Mouse (Mus musculus) small intestine, adult 2 months (tissue): ENCODE results near the gene Ndufs2.

Experiments
- CTCF ChIP-seq: fragments of 200-500 bp; IDR thresholded peaks from 2 replicates; pipeline ENCODE4 v1.5.1; 2012; ENCODE audit warnings: low read depth, mild to moderate bottlenecking, control low read depth, inconsistent platforms, low read length, moderate library complexity, mixed read lengths; ENCODE audit not compliant: insufficient replicate concordance, insufficient read length; ENCODE audit errors: extremely low read depth
- POLR2A ChIP-seq: fragments of 200-500 bp; IDR thresholded peaks from 2 replicates; pipeline ENCODE4 v1.6.1; 2012; ENCODE audit warnings: low read depth, mild to moderate bottlenecking, control low read depth, inconsistent platforms, low read length, moderate library complexity

- TF ChIP-seq CTCF (no peak), POLR2A (no peak)
These were observed 27.4 kb downstream of the Ndufs2 start for GRCm38 (mm10) chr1:171223796-171224195.
